Mouse (Mus musculus) thymus, adult 2 months (tissue): Measurements from ENCODE around the gene Tdrd5.

Experiments
- CTCF ChIP-seq: fragments of 200-500 bp; IDR thresholded peaks from 2 replicates; pipeline ENCODE4 v1.5.1; 2012; ENCODE audit warnings: mild to moderate bottlenecking, control low read depth, low read length, moderate library complexity, borderline replicate concordance; ENCODE audit not compliant: control insufficient read depth, poor library complexity, insufficient read depth; ENCODE audit errors: extremely low read depth
- POLR2A ChIP-seq: fragments of 200-500 bp; IDR thresholded peaks from 2 replicates; pipeline ENCODE4 v1.6.1; 2012; ENCODE audit warnings: mild to moderate bottlenecking, low read length, control low read depth, moderate library complexity; ENCODE audit not compliant: control insufficient read depth, poor library complexity, insufficient read depth; ENCODE audit errors: extremely low read depth

- TF ChIP-seq CTCF = no peak
- TF ChIP-seq POLR2A = no peak
Measured at GRCm38 (mm10) chr1:156271654-156272053, 31.8 kb downstream of the Tdrd5 start.
